Mouse (Mus musculus): ENCODE results near the gene Ppp1cc.

Gene Ppp1cc

GRCm38 (mm10) chr5:122218109-122218905 is 60.2 kb downstream of the Ppp1cc start:
- DNase-seq = no peak

GRCm38 (mm10) chr5:122218928-122219327 is 60.9 kb downstream of the Ppp1cc start:
- no peak for DNase-seq

- no peak for DNase-seq
Observed at GRCm38 (mm10) chr5:122219655-122220629, 61.9 kb downstream of the Ppp1cc start.

- no peak for DNase-seq
Observed at GRCm38 (mm10) chr5:122221085-122221484, 63.0 kb downstream of the Ppp1cc start.

DNA sequence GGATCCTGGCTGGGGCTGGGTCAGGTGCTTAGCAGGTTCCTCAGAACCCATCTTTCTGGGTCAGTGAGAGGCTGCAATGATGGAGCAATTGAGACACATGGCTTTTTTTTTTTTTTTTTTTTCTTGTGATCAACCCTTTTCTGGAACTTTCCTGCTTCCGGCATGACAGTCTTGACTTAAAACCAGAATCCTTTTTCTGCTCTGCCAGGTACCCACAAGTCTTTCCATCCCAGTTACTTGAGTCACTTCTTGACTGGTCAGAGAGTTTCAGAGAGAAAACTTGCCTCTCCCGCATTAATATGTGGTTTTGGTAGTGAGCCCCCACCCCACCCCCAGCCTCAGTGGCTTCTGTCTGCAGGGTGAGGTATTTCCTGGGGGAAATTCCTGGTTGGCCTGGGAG is 66.2 kb downstream of the Ppp1cc start:
- DNase-seq = no peak
